Mouse (Mus musculus): ENCODE measurements around the gene Tmem136.

Gene Tmem136

DNA sequence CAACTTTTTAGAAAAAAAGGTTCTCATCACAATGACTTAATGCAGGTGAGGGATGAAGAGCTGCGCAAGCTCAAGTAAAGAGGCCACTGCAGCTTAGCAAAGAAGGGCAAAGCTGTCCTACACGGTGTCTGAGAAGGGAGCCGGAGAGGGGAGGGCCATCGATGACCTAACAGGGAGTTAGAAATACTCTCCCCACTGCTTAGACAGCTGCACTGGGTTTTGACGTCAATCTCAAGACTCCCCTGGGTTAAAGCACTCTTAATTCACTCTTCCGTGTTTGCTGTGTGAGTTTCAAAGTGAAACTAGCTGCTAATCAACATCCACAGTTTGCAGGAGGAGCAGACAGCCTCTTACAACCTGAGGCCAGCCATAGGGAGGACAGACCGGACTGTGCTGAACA is 40.2 kb downstream of the Tmem136 start:
- no peak for DNase-seq (ENCODE audit: low spot score)

DNA sequence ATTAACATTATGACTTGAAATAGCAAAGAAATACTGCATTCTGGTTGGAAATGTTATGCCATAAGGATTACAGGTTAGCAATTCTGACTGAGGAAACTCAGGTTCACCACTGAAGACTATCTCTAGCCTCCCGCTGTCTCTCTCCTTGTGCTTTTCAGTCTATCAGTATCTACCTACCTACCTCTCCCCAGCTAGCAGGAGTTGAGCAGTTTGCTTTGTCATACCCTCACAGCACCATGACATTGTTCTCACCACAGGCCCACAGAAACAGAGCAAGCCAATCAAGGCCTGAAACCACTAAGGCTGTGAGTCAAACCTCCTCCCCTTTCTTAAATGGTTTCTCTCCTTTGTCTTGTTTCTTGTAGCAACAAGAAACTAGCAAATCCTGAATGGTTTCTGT is 41.8 kb downstream of the Tmem136 start:
- no peak for DNase-seq (ENCODE audit: low spot score)

DNA sequence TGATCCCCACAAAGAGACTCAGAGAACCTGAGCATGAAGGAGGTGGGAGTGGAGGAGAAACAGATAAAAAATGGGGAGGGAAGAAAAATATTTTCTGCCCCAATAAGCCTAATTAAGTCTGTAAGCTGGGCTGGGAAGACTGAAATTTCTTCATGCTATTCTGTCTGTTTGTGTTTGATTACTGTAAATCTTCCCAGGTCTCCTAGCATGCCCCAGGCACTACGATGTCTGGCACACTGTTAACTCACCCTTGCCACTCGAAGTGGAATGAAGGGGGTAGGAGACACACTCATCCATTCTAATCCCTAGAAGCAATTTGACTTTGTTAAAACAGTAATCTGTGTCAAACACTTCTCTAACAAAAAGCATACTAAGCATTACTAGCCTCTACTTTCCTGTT is 44.6 kb downstream of the Tmem136 start:
- DNase-seq (ENCODE audit: low spot score) = no peak

DNA sequence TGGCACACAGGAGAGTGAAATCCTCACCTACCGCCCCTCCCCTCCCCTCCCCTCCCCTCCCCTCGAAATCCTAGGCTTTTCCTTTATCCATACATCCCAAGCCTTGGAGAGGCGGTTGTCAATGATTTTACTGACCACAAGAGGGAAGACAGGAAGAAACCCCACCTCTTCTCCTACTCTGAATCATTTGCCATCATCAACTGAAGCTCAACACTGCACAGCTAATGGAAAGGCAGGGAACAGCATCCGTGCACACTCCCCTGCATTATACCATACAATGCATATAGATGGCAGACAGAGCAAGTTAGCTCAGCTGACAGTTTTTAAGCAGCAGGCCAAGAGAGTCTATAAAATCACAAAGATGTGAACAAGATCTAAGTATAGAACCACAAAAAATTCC is 45.2 kb downstream of the Tmem136 start:
- DNase-seq (ENCODE audit: low spot score) = no peak

DNA sequence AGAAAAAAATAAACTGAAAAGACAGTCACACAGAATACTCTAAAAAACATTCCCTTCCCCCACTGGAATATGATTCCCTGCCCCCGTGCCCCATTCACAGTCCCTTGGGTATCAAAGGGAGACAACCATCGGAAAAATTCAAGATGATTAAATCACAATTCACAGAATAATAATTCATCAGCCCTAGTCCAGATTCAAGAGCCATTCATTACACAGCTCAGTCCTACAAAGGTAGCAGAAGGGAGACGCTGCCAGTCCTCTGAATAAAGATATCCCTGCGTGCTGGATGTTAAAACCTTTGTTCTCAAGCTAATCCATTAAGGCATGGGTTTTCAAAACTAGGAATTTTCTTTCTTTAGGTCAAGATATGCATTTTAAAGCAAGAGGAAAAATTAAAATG is 45.8 kb downstream of the Tmem136 start:
- DNase-seq (ENCODE audit: low spot score) = no peak

DNA sequence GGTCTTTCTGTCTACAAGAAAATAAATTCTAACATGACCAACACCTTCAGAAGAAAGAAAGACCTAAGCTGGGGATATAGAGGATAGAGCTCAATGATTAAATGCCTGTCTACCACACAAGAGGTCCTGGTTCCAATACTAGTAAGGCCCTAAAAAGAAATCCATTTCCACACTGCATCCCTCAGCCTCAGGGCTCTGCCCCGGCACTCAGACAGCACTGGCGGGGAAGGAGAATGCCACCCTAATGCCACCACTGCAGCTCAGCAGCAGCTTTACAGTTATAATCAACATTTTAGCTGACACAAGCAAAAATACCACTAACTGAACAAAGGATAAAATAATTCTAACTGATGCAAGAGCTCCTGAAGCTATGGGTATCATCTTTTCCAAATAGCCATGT is 46.2 kb downstream of the Tmem136 start:
- DNase-seq (ENCODE audit: low spot score) = no peak

DNA sequence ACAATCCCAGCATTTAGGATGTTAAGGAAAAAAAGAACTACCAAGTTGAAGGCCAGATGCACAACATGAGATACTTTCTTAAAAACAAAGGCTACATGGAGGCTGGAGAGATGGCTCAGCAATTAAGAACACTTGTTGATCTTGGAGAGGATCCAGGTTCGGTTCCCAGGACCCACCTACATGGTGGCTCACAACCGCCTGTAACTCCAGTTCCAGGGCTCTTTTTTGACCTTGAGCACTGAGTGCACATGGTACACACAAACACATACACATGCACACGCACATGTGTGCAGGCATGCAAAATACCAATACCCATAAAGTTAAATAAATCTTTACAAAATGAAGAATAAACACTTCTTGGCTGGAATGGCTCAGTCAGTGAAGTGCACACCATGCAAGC is 48.5 kb downstream of the Tmem136 start:
- DNase-seq (ENCODE audit: low spot score) = no peak

DNA sequence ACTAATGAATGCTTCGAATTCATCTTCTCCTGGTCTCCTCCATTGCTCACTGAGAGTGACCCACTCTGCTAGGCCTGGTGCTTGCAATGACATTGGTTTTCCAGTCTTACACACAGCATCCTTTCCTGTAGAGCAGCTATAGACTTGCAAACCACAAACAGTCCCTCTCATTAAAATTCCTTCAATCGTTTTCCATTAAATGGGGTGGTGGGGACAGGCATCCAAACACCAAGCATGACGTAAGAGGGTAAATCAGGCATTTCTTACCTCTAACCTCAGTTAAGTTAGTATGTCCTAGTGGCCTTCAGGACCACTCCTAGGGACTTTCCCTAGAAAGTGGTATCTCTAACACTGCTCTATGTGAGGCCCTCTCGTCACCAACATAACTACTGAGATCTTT is 51.1 kb downstream of the Tmem136 start:
- DNase-seq (ENCODE audit: low spot score) = no peak

DNA sequence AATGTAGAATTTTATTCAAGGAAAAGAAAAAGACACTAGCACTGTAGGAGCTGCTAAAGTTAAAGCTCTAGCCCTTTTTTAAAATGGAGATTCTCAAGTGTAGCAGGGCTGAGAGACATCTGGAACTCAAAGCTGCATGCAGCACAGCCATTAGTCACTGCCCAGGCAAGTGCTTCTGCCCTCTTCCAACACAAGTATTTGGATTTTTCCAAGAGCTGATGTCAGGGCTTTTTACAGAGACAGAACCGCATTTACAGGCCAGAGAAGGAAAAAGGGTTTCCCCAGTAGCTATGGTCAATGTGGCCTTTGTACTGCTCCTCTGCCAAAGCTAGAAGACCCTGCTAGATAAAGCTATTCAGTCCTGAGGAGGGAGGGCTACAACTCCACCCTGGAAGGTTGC is 54.8 kb downstream of the Tmem136 start:
- DNase-seq (ENCODE audit: low spot score) = no peak
